Mouse (Mus musculus) erythroblast, embryonic 14.5 days (primary cell): ENCODE results near the gene Hmgcs2. TPM values are rescaled to one million over a fixed set of nuclear protein-coding genes. Genes with fewer than 3 reads are reported as not detected.

Source experiments
- H3K27me3 ChIP-seq: 2 replicates; pipeline ENCODE4 v1.6.1; 2012; ENCODE audit warnings: inconsistent platforms; ENCODE audit not compliant: control insufficient read depth
- H3K36me3 ChIP-seq: 2 replicates; pipeline ENCODE4 v1.6.1; 2012; ENCODE audit warnings: mild to moderate bottlenecking, inconsistent platforms; ENCODE audit not compliant: control insufficient read depth
- H3K4me1 ChIP-seq: 2 replicates; pipeline ENCODE4 v1.6.1; 2012; ENCODE audit warnings: inconsistent platforms; ENCODE audit not compliant: control insufficient read depth
- H3K4me3 ChIP-seq: replicated peaks from 2 replicates; pipeline ENCODE3; 2012; ENCODE audit warnings: moderate library complexity, mild to moderate bottlenecking, inconsistent platforms
- H3K9me3 ChIP-seq: 2 replicates; pipeline ENCODE4 v1.6.1; 2012; ENCODE audit warnings: low read length, inconsistent platforms, mixed read lengths; ENCODE audit not compliant: control insufficient read depth
- GATA1 ChIP-seq: IDR thresholded peaks from 2 replicates; pipeline ENCODE4 v1.6.1; 2012; ENCODE audit warnings: low read length, inconsistent platforms, mixed read lengths
- TAL1 ChIP-seq: IDR thresholded peaks from 3 replicates; pipeline ENCODE4 v1.6.1; 2012; ENCODE audit warnings: low read length, inconsistent platforms, mixed read lengths
- polyA plus RNA-seq: library from polyadenylated mRNA; stranded (reverse); fragments of >175 nt; gene quantifications from 2 replicates; pipeline ENCODE4 v1.2.3, GENCODE M21; 2012

Hmgcs2 gene
- 0.03 and 0.08 TPM in 2 replicates for polyA plus RNA-seq

DNA sequence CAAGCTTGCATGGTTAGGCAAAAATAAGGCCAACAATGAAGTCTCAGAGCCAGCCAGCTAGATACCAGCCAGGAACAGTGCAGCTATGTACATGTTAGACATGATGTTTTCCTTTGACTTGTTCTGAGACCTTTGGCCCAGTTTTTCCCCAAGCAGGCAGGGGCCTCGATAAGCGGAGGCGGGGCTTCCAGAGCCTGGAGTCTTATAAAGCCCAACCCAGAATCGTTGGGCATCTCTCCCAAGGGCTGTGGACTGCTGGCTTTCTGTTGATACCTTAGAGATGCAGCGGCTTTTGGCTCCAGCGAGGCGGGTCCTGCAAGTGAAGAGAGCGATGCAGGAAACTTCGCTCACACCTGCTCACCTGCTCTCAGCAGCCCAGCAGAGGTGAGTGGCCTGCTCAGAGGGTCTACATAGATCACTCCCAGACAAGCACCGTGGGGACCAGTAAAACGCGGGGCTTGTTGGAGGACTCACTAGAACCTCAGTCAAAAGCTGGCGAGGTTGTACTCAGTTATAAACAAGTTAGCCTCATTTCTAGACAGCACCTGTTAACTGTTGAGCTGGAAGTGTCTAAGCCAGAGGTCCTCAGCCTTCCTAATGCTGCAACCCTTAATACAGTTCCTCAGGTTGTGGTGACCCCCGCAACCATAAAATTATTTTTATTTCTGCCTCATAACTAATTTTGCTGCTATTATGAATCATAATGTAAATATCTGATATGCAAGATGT, at the start of gene Hmgcs2:
TSS of gene Hmgcs2 (plus strand) at position 232 of the 729 bp plus-strand sequence.
- H3K4me1 ChIP-seq: peaks cover 5% of the 10 kb centered on the region

GRCm38 (mm10) chr3:98233504-98233903, 46.7 kb upstream of the Hmgcs2 start:
- Histone ChIP-seq H3K27me3 (no peaks in the 10 kb centered on the region), H3K4me1 (no peaks in the 10 kb centered on the region), H3K9me3 (no peaks in the 10 kb centered on the region), H3K36me3 (no peaks in the 10 kb centered on the region), H3K4me3 (no peak overlapping the region)
- TF ChIP-seq TAL1 (no peak), GATA1 (no peak)

More for the DNA sequence above, at the start of gene Hmgcs2:
- H3K36me3 ChIP-seq: no peaks in the 10 kb centered on the region; the same call in 1 of the 2 replicates
- no peaks in the 10 kb centered on the region for H3K9me3 ChIP-seq
- TF ChIP-seq TAL1 (no peak), GATA1 (no peak)
- peak within 1 kb of the TSS; percentile 50 for H3K4me3 ChIP-seq
- H3K27me3 ChIP-seq: no peaks in the 10 kb centered on the region

DNA sequence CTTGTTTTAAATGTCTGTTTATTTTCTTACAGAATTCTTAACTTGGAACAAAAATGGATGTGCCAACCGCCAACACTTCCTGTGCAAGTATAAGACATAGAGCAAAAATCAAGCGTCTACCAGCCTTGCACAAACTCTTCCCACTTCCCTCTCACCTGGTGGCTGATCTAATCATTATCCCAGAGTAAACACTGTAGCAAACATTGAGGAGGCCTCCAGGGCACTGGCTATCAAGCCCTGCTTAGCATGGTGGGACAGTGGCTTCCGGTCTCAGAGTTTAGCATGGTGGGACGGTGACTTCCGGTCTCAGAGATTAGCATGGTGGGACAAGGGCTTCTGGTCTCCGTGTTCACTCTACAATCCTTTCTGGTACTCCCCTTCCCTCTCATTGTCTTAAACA, 44.0 kb upstream of the Hmgcs2 start:
- Histone ChIP-seq H3K9me3 (no peaks in the 10 kb centered on the region), H3K36me3 (no peaks in the 10 kb centered on the region), H3K4me1 (no peaks in the 10 kb centered on the region), H3K4me3 (no peak overlapping the region), H3K27me3 (no peaks in the 10 kb centered on the region)
- TF ChIP-seq TAL1 (no peak), GATA1 (no peak)

- H3K27me3 ChIP-seq: no peaks in the 10 kb centered on the region
- H3K4me1 ChIP-seq: no peaks in the 10 kb centered on the region
- no peak for TF ChIP-seq GATA1
- TF ChIP-seq TAL1: no peak
- H3K9me3 ChIP-seq: no peaks in the 10 kb centered on the region
- H3K4me3 ChIP-seq: no peak overlapping the region
- H3K36me3 ChIP-seq: no peaks in the 10 kb centered on the region
Observed at GRCm38 (mm10) chr3:98237240-98237639, 43.0 kb upstream of the Hmgcs2 start.

GRCm38 (mm10) chr3:98238150-98238549, 42.1 kb upstream of the Hmgcs2 start:
- TF ChIP-seq GATA1 (no peak), TAL1 (no peak)
- Histone ChIP-seq H3K9me3 (no peaks in the 10 kb centered on the region), H3K4me1 (no peaks in the 10 kb centered on the region), H3K27me3 (no peaks in the 10 kb centered on the region), H3K4me3 (no peak overlapping the region), H3K36me3 (no peaks in the 10 kb centered on the region)

GRCm38 (mm10) chr3:98242051-98242450, 38.2 kb upstream of the Hmgcs2 start:
- no peak for TF ChIP-seq GATA1
- TF ChIP-seq TAL1: no peak
- H3K27me3 ChIP-seq: no peaks in the 10 kb centered on the region
- no peak overlapping the region for H3K4me3 ChIP-seq
- peaks cover 7% of the 10 kb centered on the region for H3K4me1 ChIP-seq
- no peaks in the 10 kb centered on the region for H3K36me3 ChIP-seq
- no peaks in the 10 kb centered on the region for H3K9me3 ChIP-seq

DNA sequence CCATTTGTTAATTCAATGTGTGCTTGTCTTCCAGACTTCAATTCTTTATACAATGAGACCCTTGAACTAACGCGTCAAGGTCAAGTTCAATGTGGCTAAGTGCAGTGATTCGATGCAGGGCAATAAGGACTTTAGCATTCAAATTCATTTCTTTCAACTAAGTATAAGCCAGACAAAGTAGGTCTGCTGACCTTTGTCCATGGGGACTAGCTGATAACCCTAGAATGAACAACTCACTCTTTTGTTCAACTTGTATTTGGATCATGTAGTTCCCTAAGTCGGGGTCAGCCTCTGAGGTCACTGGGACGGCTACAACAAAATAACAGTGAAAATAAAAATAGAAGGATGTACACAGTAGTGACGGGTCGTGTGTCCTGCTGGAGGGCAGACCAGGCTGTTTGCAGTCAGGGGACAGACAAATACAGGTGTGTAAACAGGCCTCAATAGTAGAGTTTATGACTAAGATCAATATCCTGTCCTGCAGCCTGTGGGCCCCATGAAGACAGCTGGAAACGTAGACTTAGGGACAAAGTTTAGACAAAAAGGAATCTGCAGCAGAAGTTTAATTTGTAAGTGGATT, 37.7 kb upstream of the Hmgcs2 start:
- H3K9me3 ChIP-seq: no peaks in the 10 kb centered on the region
- H3K27me3 ChIP-seq: no peaks in the 10 kb centered on the region
- H3K36me3 ChIP-seq: no peaks in the 10 kb centered on the region
- peaks cover 10% of the 10 kb centered on the region for H3K4me1 ChIP-seq
- no peak overlapping the region for H3K4me3 ChIP-seq
- no peak for TF ChIP-seq GATA1
- TF ChIP-seq TAL1: no peak

GRCm38 (mm10) chr3:98245892-98246291, 34.3 kb upstream of the Hmgcs2 start:
- TF ChIP-seq GATA1 (no peak), TAL1 (no peak)

GRCm38 (mm10) chr3:98246985-98247751, 33.1 kb upstream of the Hmgcs2 start:
- TF ChIP-seq GATA1: no peak
- no peak for TF ChIP-seq TAL1
- H3K4me1 ChIP-seq: peaks cover 10% of the 10 kb centered on the region

More at GRCm38 (mm10) chr3:98245892-98246291, 34.3 kb upstream of the Hmgcs2 start:
- no peak overlapping the region for H3K4me3 ChIP-seq
- H3K27me3 ChIP-seq: no peaks in the 10 kb centered on the region
- H3K36me3 ChIP-seq: no peaks in the 10 kb centered on the region
- peaks cover 10% of the 10 kb centered on the region for H3K4me1 ChIP-seq
- no peaks in the 10 kb centered on the region for H3K9me3 ChIP-seq

More at GRCm38 (mm10) chr3:98246985-98247751, 33.1 kb upstream of the Hmgcs2 start:
- Histone ChIP-seq H3K36me3 (no peaks in the 10 kb centered on the region), H3K4me3 (no peak overlapping the region), H3K9me3 (no peaks in the 10 kb centered on the region), H3K27me3 (no peaks in the 10 kb centered on the region)
